Mouse (Mus musculus) CH12.LX (cell line): ENCODE results near the gene Tgds. TPM values are rescaled to one million over a fixed set of nuclear protein-coding genes. Genes with fewer than 3 reads are reported as not detected.
"Not testable (repeated sequence)": the region's sequence is repeated elsewhere in the genome, so short reads cannot be mapped to it uniquely, and the experiment has no call there.

Source experiments
- DNase-seq: peaks from one replicate; pipeline ENCODE4 v3.0.0-alpha.2; 2013; ENCODE audit errors: extremely low read depth
- H3K27ac ChIP-seq: 2 replicates; pipeline ENCODE4 v1.5.1; 2012; ENCODE audit warnings: low read depth, mild to moderate bottlenecking, control low read depth, moderate library complexity; ENCODE audit not compliant: insufficient read depth
- H3K27me3 ChIP-seq: replicated peaks from 2 replicates; pipeline ENCODE3; 2012; ENCODE audit warnings: inconsistent platforms
- H3K36me3 ChIP-seq, 2 experiments: replicated peaks in 1 of 2; 2 replicates each; pipeline versions ENCODE3 to v1.6.1; 2012; ENCODE audit warnings: inconsistent platforms in 1 of 2, low read length in 1 of 2, mild to moderate bottlenecking in 1 of 2, mixed read lengths in 1 of 2, moderate library complexity in 1 of 2; ENCODE audit not compliant: control insufficient read depth in 1 of 2, insufficient read depth in 1 of 2
- H3K4me1 ChIP-seq, 2 experiments: 2 replicates each; pipeline ENCODE4 v1.6.1; 2012; ENCODE audit warnings: inconsistent platforms in 1 of 2, moderate library complexity in 1 of 2; ENCODE audit not compliant: insufficient read depth in 2 of 2, control insufficient read depth in 1 of 2
- H3K4me2 ChIP-seq: 2 replicates; pipeline ENCODE4 v1.6.1; 2012; ENCODE audit warnings: low read depth, mild to moderate bottlenecking, control low read depth; ENCODE audit not compliant: poor library complexity, insufficient read depth, severe bottlenecking
- H3K4me3 ChIP-seq, 3 experiments: fragments of 150-350 bp in 1 of 3; sonication (generic) in 1 of 3; replicated peaks in 1 of 3; 2 replicates each; pipeline versions ENCODE3 to v1.5.1; 2011 to 2012; ENCODE audit warnings: low read depth in 2 of 3, low read length in 2 of 3, mild to moderate bottlenecking in 2 of 3, moderate library complexity in 2 of 3, control low read depth in 1 of 3, improper control_type of control experiment in 1 of 3, inconsistent platforms in 1 of 3, mixed read lengths in 1 of 3; ENCODE audit not compliant: poor library complexity in 1 of 3
- H3K79me2 ChIP-seq: replicated peaks from 2 replicates; pipeline ENCODE4 v1.6.1; 2012; ENCODE audit warnings: mild to moderate bottlenecking, moderate library complexity; ENCODE audit not compliant: control insufficient read depth, poor library complexity, insufficient read depth, severe bottlenecking; ENCODE audit errors: extremely low read depth
- H3K9ac ChIP-seq: 2 replicates; pipeline ENCODE4 v1.6.1; 2012; ENCODE audit warnings: low read depth, mild to moderate bottlenecking, control low read depth, moderate library complexity; ENCODE audit not compliant: insufficient read depth
- H3K9me3 ChIP-seq: replicated peaks from 2 replicates; pipeline ENCODE3; 2012; ENCODE audit warnings: low read length, inconsistent platforms, mixed read lengths
- CTCF ChIP-seq, 2 experiments: IDR thresholded peaks in 1 of 2; conservative IDR thresholded peaks in 1 of 2; 2 replicates each; pipeline ENCODE4 v1.5.1; 2011 to 2012; ENCODE audit warnings: low read depth in 2 of 2, low read length in 2 of 2, improper control_type of control experiment in 1 of 2, inconsistent platforms in 1 of 2, mild to moderate bottlenecking in 1 of 2, moderate library complexity in 1 of 2
- E2F4 ChIP-seq: IDR thresholded peaks from 2 replicates; pipeline ENCODE4 v1.6.1; 2011; ENCODE audit warnings: low read depth, low read length, improper control_type of control experiment; ENCODE audit not compliant: insufficient replicate concordance
- ETS1 ChIP-seq: conservative IDR thresholded peaks from 2 replicates; pipeline ENCODE4 v1.6.1; 2012; ENCODE audit warnings: low read depth, mild to moderate bottlenecking, inconsistent platforms, low read length, improper control_type of control experiment, moderate library complexity
- GABPA ChIP-seq: IDR thresholded peaks from 2 replicates; pipeline ENCODE4 v1.6.1; 2012; ENCODE audit warnings: low read depth, low read length, improper control_type of control experiment, inconsistent platforms; ENCODE audit not compliant: insufficient replicate concordance
- HCFC1 ChIP-seq: IDR thresholded peaks from 2 replicates; pipeline ENCODE4 v1.6.1; 2012; ENCODE audit warnings: low read depth, mild to moderate bottlenecking, inconsistent platforms, low read length, improper control_type of control experiment
- JUN ChIP-seq: IDR thresholded peaks from 2 replicates; pipeline ENCODE4 v1.6.1; 2011; ENCODE audit warnings: low read depth, mild to moderate bottlenecking, low read length, improper control_type of control experiment, moderate library complexity; ENCODE audit not compliant: insufficient read depth
- JUND ChIP-seq: conservative IDR thresholded peaks from 2 replicates; pipeline ENCODE4 v1.6.1; 2011; ENCODE audit warnings: low read depth, low read length, improper control_type of control experiment
- MAFK ChIP-seq: IDR thresholded peaks from 2 replicates; pipeline ENCODE4 v1.6.1; 2011; ENCODE audit warnings: low read length, improper control_type of control experiment; ENCODE audit not compliant: insufficient replicate concordance
- MAZ ChIP-seq: IDR thresholded peaks from 2 replicates; pipeline ENCODE4 v1.6.1; 2012; ENCODE audit warnings: low read depth, mild to moderate bottlenecking, inconsistent platforms, low read length, improper control_type of control experiment, moderate library complexity
- MEF2A ChIP-seq: IDR thresholded peaks from 2 replicates; pipeline ENCODE4 v1.6.1; 2014; ENCODE audit warnings: low read depth, mild to moderate bottlenecking, inconsistent platforms, low read length, improper control_type of control experiment, borderline replicate concordance
- MYC ChIP-seq: IDR thresholded peaks from 2 replicates; pipeline ENCODE4 v1.6.1; 2011; ENCODE audit warnings: low read depth, mild to moderate bottlenecking, improper control_type of control experiment, low read length
- NELFE ChIP-seq: IDR thresholded peaks from 2 replicates; pipeline ENCODE4 v1.6.1; 2011; ENCODE audit warnings: low read depth, low read length, improper control_type of control experiment
- PAX5 ChIP-seq: IDR thresholded peaks from 2 replicates; pipeline ENCODE4 v1.6.1; 2012; ENCODE audit warnings: low read length, inconsistent platforms, mixed read lengths
- POLR2A ChIP-seq: IDR thresholded peaks from 2 replicates; pipeline ENCODE4 v1.6.1; 2011; ENCODE audit warnings: low read depth, mild to moderate bottlenecking, improper control_type of control experiment, low read length
- RCOR1 ChIP-seq: conservative IDR thresholded peaks from 2 replicates; pipeline ENCODE4 v1.6.1; 2012; ENCODE audit warnings: low read depth, mild to moderate bottlenecking, inconsistent platforms, low read length, improper control_type of control experiment
- SIN3A ChIP-seq: IDR thresholded peaks from 2 replicates; pipeline ENCODE4 v1.6.1; 2012; ENCODE audit warnings: low read length, improper control_type of control experiment, inconsistent platforms
- TBP ChIP-seq: conservative IDR thresholded peaks from 2 replicates; pipeline ENCODE4 v1.6.1; 2011; ENCODE audit warnings: low read depth, low read length, improper control_type of control experiment
- UBTF ChIP-seq: IDR thresholded peaks from 2 replicates; pipeline ENCODE4 v1.6.1; 2012; ENCODE audit warnings: low read depth, mild to moderate bottlenecking, inconsistent platforms, low read length, improper control_type of control experiment, moderate library complexity
- USF1 ChIP-seq: IDR thresholded peaks from 2 replicates; pipeline ENCODE4 v1.6.1; 2014; ENCODE audit warnings: low read depth, mild to moderate bottlenecking, inconsistent platforms, low read length, improper control_type of control experiment
- ZMIZ1 ChIP-seq: IDR thresholded peaks from 2 replicates; pipeline ENCODE4 v1.6.1; 2012; ENCODE audit warnings: low read depth, mild to moderate bottlenecking, inconsistent platforms, low read length, improper control_type of control experiment
- ZNF384 ChIP-seq: IDR thresholded peaks from 2 replicates; pipeline ENCODE4 v1.6.1; 2012; ENCODE audit warnings: low read depth, low read length, improper control_type of control experiment, inconsistent platforms
- dilution Hi-C: fragments of 300-500 bp; cut with MboI; formaldehyde crosslinking; loops from 2 replicates; pipeline ENCODE4 v1.14.3; 2020; ENCODE audit warnings: low sequenced_read_pairs; ENCODE audit not compliant: extremely low pct_unique_long_range_greater_than_20kb, extremely low pct_ligation_motif_present
- in situ Hi-C: fragments of 300-500 bp; cut with MboI; formaldehyde crosslinking; loops from 3 replicates; pipeline ENCODE4 v1.14.3; 2019; ENCODE audit warnings: low sequenced_read_pairs, low pct_ligation_motif_present, low pct_unique_long_range_greater_than_20kb, mixed read lengths
- polyA plus RNA-seq: library from polyadenylated mRNA; unstranded; fragments of >175 nt; gene quantifications from 2 replicates; pipeline ENCODE4 v1.2.1, GENCODE M21; 2012; ENCODE audit warnings: low read depth; ENCODE audit not compliant: insufficient read length
- total RNA-seq, 2 experiments: library from RNA; depleted of rRNA; stranded (reverse); fragments of 300-350 nt in 1 of 2; fragments of >200 nt in 1 of 2; gene quantifications; 2 replicates each; pipeline ENCODE4 v1.2.3; 2012 to 2014

The Tgds gene
- total and polyA plus RNA-seq, 3 experiments = 18.6 to 29.4 (median 19.5) TPM

DNA sequence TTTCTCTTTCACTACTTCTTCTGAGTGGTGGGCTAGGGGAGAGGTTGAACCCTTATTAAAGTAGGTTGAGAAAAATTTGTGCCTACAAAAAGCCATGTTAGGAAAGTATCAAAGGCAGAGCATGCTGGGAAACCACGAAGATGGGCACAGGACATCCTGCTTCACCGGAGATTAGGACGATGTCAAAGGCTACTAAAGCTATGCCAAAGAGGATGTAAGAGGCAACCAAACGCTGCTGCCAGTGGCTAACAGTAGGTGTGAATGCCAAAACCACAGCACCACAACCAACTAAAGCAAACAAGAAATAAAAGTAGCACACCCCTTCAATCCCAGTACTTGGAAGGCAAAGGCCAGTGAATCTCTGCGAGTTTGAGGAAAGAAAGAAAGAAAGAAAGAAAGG lies 8.4 kb downstream of the Tgds start:
- in situ Hi-C loops (no loop called here), dilution Hi-C loops (no loop called here)
- TF ChIP-seq PAX5 (no peak), E2F4 (no peak), MYC (no peak), GABPA (no peak), USF1 (no peak), MAZ (no peak), MEF2A (no peak), HCFC1 (no peak), RCOR1 (no peak), NELFE (no peak), ZMIZ1 (no peak), ZNF384 (no peak), CTCF (conservative IDR thresholded peaks at IDR 0.05 in 1 of 2, IDR thresholded peaks at IDR 0.05 in 1 of 2; ENCODE audit: low read depth in 2 of 2, low read length in 2 of 2) (no peak), MAFK (no peak)
- H3K79me2 ChIP-seq = no peaks in the 10 kb centered on the region
- peaks cover 71 to 95% of the 10 kb centered on the region in 2 experiments for H3K36me3 ChIP-seq
- H3K4me1 ChIP-seq = no peaks in the 10 kb centered on the region
- H3K4me2 ChIP-seq = no peak overlapping the region
- DNase-seq = no peak
- H3K27me3 ChIP-seq = no peaks in the 10 kb centered on the region
- no peak overlapping the region for H3K27ac ChIP-seq
- H3K9ac ChIP-seq = no peak overlapping the region
- H3K4me3 ChIP-seq = no peak overlapping the region
- no peaks in the 10 kb centered on the region for H3K9me3 ChIP-seq

DNA sequence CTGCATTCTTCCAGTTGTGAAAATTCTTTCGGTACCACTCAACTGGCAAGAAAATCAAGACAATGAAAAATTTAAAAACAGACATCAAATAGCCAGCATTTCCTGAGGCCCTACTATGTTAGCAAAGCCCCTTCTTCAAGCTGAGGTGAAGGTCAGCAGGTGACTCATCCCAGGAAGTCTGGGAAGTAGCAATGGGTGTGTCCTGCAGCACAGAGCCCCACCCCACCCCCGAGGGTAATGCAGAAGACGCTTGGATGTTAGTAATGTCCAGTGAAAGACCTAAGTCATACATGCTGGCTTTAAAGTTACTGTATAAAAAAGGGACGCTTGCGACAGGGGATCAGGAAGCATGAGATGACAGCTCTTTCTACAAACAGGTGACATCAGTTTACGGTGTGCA lies 19.4 kb downstream of the Tgds start:
- no peak overlapping the region for H3K4me3 ChIP-seq
- H3K27me3 ChIP-seq = no peaks in the 10 kb centered on the region
- H3K9me3 ChIP-seq = peaks cover 2% of the 10 kb centered on the region
- no peak for DNase-seq
- H3K4me2 ChIP-seq = no peak overlapping the region
- TF ChIP-seq MAZ = no peak
- TF ChIP-seq TBP = no peak
- TF ChIP-seq JUND = no peak
- TF ChIP-seq NELFE = no peak
- no peak for TF ChIP-seq JUN
- TF ChIP-seq ETS1 = no peak
- TF ChIP-seq POLR2A = no peak
- TF ChIP-seq SIN3A = no peak
- TF ChIP-seq MAFK = no peak
- TF ChIP-seq MYC = no peak
- TF ChIP-seq UBTF = no peak
- TF ChIP-seq RCOR1 = no peak
- no peak for TF ChIP-seq CTCF (conservative IDR thresholded peaks at IDR 0.05 in 1 of 2, IDR thresholded peaks at IDR 0.05 in 1 of 2; ENCODE audit: low read depth in 2 of 2, low read length in 2 of 2)
- no peak for TF ChIP-seq E2F4
- H3K79me2 ChIP-seq = no peaks in the 10 kb centered on the region
- H3K4me1 ChIP-seq = peaks cover 3 to 8% of the 10 kb centered on the region in 2 experiments; a peak in 2 of 4 replicates
- dilution Hi-C loops (no loop called here), in situ Hi-C loops (no loop called here)
- H3K27ac ChIP-seq = no peak overlapping the region
- peaks cover 56 to 70% of the 10 kb centered on the region in 2 experiments for H3K36me3 ChIP-seq
- no peak overlapping the region for H3K9ac ChIP-seq

DNA sequence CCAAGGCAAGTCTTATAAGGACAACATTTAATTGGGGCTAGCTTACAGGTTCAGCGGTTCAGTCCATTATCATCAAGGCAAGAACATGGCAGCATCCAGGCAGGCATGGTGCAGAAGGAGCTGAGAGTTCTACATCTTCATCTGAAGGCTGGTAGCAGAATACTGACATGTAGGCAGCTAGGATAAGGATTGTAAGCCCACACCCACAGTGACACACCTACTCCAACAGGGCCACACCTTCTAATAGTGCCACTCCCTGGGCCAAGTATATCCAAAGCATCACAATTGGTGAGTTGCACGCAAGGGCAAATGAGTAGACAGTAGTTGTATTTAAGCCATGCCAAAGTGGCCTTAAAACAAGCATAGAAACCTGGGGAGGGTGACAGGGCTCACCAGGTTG lies 25.1 kb downstream of the Tgds start:
- in situ Hi-C loops, H3K9ac ChIP-seq, H3K9me3 ChIP-seq, H3K27me3 ChIP-seq, H3K79me2 ChIP-seq, DNase-seq, H3K4me2 ChIP-seq, H3K4me3 ChIP-seq, H3K27ac ChIP-seq, dilution Hi-C loops, H3K4me1 ChIP-seq: not testable (repeated sequence)
- H3K36me3 ChIP-seq = peaks cover 14 to 16% of the 10 kb centered on the region in 2 experiments
